Mouse (Mus musculus) neural tube, embryonic 13.5 days (tissue): ENCODE measurements around the gene Pde6h. TPM values are rescaled to one million over a fixed set of nuclear protein-coding genes. Genes with fewer than 3 reads are reported as not detected.

Source experiments
- ATAC-seq: fragments of 200-750 bp; cut with Nextera tagmentation; 2 replicates; pipeline ENCODE4 v1.8.0; 2017; ENCODE audit warnings: low read depth, mild to moderate bottlenecking, moderate TSS enrichment, moderate library complexity
- H3K27ac ChIP-seq: fragments of 300-500 bp; sonication (generic); replicated peaks from 2 replicates; pipeline ENCODE4 v1.5.1; 2015; ENCODE audit warnings: moderate library complexity, mild to moderate bottlenecking, inconsistent platforms
- H3K27me3 ChIP-seq: fragments of 300-500 bp; sonication (generic); 2 replicates; pipeline ENCODE4 v1.6.1; 2015; ENCODE audit warnings: mild to moderate bottlenecking, inconsistent platforms
- H3K36me3 ChIP-seq: fragments of 300-500 bp; sonication (generic); 2 replicates; pipeline ENCODE4 v1.6.1; 2015; ENCODE audit warnings: mild to moderate bottlenecking, inconsistent platforms
- H3K4me1 ChIP-seq: fragments of 300-500 bp; sonication (generic); replicated peaks from 2 replicates; pipeline ENCODE4 v1.6.1; 2015; ENCODE audit warnings: inconsistent platforms
- H3K4me2 ChIP-seq: fragments of 300-500 bp; sonication (generic); 2 replicates; pipeline ENCODE4 v1.6.1; 2015; ENCODE audit warnings: inconsistent platforms, mild to moderate bottlenecking, moderate library complexity
- H3K4me3 ChIP-seq: fragments of 300-500 bp; sonication (generic); 2 replicates; pipeline ENCODE4 v1.5.1; 2015; ENCODE audit warnings: mild to moderate bottlenecking, inconsistent platforms
- H3K9ac ChIP-seq: fragments of 300-500 bp; sonication (generic); 2 replicates; pipeline ENCODE4 v1.6.1; 2015; ENCODE audit warnings: moderate library complexity, mild to moderate bottlenecking, inconsistent platforms
- H3K9me3 ChIP-seq: fragments of 300-500 bp; sonication (generic); 2 replicates; pipeline ENCODE4 v1.6.1; 2016; ENCODE audit warnings: inconsistent platforms
- WGBS: fragments of 180-500 bp; shearing (Covaris S2); methylation state at CpG from one replicate; pipeline ENCODE4 v1.1.7; 2015; 5-methylcytosine and 5-hydroxymethylcytosine counted together
- polyA plus RNA-seq: library from polyadenylated mRNA; unstranded; fragments of >200 nt; fragmentation: Nextera tagmentation; extraction: Ambion mirVana; gene quantifications from 2 replicates; pipeline ENCODE4 v1.2.1, GENCODE M21; 2015

The Pde6h gene
- polyA plus RNA-seq, 1 experiment from 2014 or later: not detected

DNA sequence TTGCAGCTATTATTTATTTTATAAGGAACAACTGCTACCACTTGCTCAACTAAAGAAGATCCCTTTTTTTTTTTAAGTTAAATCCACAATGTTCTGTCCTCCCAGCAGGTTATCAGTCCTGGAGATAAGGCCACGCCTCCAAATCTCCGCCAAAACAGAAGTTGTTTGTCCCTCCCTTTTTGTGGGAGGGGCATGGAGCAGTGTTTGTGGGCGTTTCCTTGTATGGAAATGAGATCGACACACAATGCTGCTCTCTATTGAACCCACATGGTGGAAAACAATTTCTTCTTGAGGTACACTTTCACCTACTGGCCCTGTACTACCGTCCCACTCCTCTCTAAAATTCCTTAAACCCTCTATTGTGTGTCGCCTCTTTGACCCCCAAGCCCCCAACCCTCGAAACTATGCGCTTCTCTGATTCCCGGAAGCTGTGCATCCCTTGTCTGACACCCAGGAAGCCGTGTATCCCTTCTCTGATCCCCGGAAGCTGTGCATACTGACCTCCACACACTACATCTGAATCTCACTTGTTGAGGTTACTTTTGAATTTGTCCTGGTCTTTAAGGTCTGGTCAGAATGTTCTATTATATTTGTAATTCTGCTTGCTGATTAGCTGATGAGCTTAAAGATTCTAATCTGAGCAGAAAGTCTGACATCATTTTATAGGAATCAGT is 66.3 kb downstream of the Pde6h start:
- 30% methylated on average over 11 of the region's 11 CpGs for WGBS
- H3K27ac ChIP-seq: no peak overlapping the region
- peak overlapping the region; percentile 30 for H3K4me2 ChIP-seq

DNA sequence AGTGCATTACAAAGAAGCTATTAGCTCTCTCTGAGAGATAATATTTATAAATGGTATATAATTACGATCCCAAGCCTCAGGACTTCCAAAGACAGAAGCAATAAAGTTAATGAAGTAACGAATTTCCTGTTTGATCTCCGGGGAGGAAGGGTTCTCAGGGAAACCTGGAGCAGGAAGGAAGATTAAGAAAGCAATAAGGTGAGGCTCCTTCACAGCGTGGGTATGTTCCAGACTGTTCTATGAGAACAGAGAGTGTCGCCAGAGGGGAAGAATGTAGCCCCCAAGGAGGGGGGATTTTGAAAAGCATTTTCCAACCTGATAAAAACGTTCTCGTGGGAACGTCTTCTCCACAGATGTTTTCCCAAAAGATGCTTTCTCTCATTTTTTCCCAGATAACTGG is 66.9 kb downstream of the Pde6h start:
- no peak overlapping the region for H3K27ac ChIP-seq
- H3K4me2 ChIP-seq: no peak overlapping the region
- H3K4me1 ChIP-seq: peaks cover 13% of the 10 kb centered on the region; the same call in 1 of the 2 replicates
- 0 out of 2 replicates have a peak, but pooled peaks have one; percentile 36 for ATAC-seq
- no peaks in the 10 kb centered on the region for H3K36me3 ChIP-seq
- H3K4me3 ChIP-seq: no peak overlapping the region
- no peak overlapping the region for H3K9ac ChIP-seq
- WGBS: 51% methylated on average over 8 of the region's 8 CpGs
- H3K27me3 ChIP-seq: no peaks in the 10 kb centered on the region
- H3K9me3 ChIP-seq: no peaks in the 10 kb centered on the region

More for the DNA sequence above, 66.3 kb downstream of the Pde6h start:
- Histone ChIP-seq H3K4me1 (peaks cover 17% of the 10 kb centered on the region; the same call in 1 of the 2 replicates), H3K9me3 (no peaks in the 10 kb centered on the region), H3K36me3 (no peaks in the 10 kb centered on the region), H3K27me3 (no peaks in the 10 kb centered on the region), H3K9ac (no peak overlapping the region), H3K4me3 (0 out of 2 replicates have a peak overlapping the region, but pooled peaks have one; percentile 2)
- ATAC-seq: no peak

DNA sequence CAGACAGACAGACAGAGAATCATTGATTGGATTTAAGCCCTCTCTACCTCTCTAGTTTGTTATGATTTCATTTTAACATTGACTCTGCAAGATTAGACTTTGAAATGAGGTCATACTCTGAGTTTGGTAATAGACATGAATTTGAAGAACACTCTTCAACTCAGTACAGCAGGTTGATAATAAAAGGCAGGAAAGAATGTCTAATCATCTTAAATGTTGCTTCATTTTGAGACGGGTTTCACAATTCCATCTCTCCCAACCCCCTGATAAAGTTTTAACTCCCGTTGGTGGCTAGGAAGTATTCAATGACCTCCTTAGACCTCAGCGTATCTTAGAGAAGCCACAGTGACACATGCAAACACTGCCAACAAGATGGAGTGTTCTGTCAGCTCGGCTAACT is 69.9 kb downstream of the Pde6h start:
- no peaks in the 10 kb centered on the region for H3K36me3 ChIP-seq
- WGBS: 86% methylated on average over 4 of the region's 4 CpGs
- H3K27me3 ChIP-seq: no peaks in the 10 kb centered on the region
- ATAC-seq: no peak
- no peaks in the 10 kb centered on the region for H3K9me3 ChIP-seq
- H3K9ac ChIP-seq: no peak overlapping the region
- no peak overlapping the region for H3K4me2 ChIP-seq
- H3K27ac ChIP-seq: no peak overlapping the region
- H3K4me1 ChIP-seq: peaks cover 11% of the 10 kb centered on the region; the same call in 1 of the 2 replicates
- no peak overlapping the region for H3K4me3 ChIP-seq

DNA sequence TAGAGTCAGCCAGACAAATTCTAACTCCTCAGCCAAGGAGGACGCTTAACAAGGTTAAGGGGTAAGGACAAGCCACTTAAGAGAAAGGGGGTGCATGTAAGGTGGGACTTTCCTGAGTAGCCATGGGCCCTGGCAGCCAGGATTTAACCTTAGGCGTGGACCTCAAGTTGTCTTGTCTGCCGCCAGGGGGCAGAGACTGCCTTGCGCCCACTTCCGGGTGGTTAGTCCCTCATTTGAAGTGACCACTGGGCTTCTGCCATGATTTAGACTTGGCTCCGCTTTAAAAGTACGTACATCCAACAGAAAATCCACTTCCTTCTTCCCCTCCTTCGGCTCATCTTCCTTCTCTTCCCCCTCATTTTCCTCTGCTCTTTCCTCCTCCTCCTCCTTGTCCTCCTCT is 71.9 kb downstream of the Pde6h start:
- ATAC-seq: no peak
- Histone ChIP-seq H3K9me3 (no peaks in the 10 kb centered on the region), H3K27ac (no peak overlapping the region), H3K4me3 (no peak overlapping the region), H3K4me2 (no peak overlapping the region), H3K4me1 (0 out of 2 replicates have a peak, but pooled peaks cover 4% of the 10 kb centered on the region), H3K36me3 (no peaks in the 10 kb centered on the region), H3K9ac (no peak overlapping the region), H3K27me3 (no peaks in the 10 kb centered on the region)
- 78% methylated on average over 8 of the region's 8 CpGs for WGBS

DNA sequence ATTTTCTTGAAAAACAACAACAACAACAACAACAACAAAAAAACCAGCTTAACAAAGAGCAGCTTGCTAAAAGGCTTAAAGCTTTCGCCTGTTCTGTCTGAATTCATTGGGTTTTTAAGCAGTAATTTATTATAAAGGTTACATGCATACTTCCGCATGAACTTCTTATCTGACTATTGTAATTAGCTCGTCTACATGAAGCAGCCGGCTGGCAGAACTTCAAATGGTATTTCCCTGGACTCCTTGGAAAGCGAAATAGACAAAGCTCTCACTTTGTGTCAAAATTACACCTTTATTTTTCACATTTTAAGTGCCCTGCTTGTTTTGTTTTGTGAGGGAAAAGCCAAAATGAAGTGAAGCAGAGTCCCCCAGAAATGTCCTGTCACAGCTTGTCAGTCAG is 72.7 kb downstream of the Pde6h start:
- 89% methylated on average over 5 of the region's 5 CpGs for WGBS
- no peak for ATAC-seq
- no peak overlapping the region for H3K4me3 ChIP-seq

DNA sequence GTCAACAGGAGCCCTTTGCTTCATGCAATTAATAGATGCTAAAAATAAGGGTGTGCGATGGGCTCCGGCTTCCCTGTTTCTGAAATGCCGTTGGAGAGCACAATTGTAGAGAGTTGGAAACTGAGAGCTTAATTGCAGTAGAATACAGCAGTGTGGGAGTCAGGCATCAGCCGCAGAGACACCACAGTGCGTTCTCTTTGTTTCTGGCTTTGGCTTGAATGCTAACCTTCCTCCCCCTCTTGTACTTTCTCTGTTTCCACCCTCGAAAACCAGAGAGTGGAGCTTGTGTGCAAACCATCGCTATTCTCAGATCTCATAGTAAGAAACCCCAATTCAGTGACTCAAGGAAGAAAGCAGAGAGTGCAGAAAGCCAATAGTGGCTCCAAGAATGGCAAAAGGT is 74.5 kb downstream of the Pde6h start:
- no peak overlapping the region for H3K27ac ChIP-seq
- no peaks in the 10 kb centered on the region for H3K36me3 ChIP-seq
- no peak for ATAC-seq
- H3K4me3 ChIP-seq: no peak overlapping the region
- no peaks in the 10 kb centered on the region for H3K4me1 ChIP-seq
- H3K9me3 ChIP-seq: no peaks in the 10 kb centered on the region
- no peaks in the 10 kb centered on the region for H3K27me3 ChIP-seq
- H3K4me2 ChIP-seq: no peak overlapping the region
- WGBS: 80% methylated on average over 7 of the region's 7 CpGs
- no peak overlapping the region for H3K9ac ChIP-seq

More for the DNA sequence above, 72.7 kb downstream of the Pde6h start:
- H3K9me3 ChIP-seq: no peaks in the 10 kb centered on the region
- no peak overlapping the region for H3K9ac ChIP-seq
- H3K4me2 ChIP-seq: no peak overlapping the region
- no peaks in the 10 kb centered on the region for H3K36me3 ChIP-seq
- H3K27me3 ChIP-seq: no peaks in the 10 kb centered on the region
- no peak overlapping the region for H3K27ac ChIP-seq
- no peaks in the 10 kb centered on the region for H3K4me1 ChIP-seq

DNA sequence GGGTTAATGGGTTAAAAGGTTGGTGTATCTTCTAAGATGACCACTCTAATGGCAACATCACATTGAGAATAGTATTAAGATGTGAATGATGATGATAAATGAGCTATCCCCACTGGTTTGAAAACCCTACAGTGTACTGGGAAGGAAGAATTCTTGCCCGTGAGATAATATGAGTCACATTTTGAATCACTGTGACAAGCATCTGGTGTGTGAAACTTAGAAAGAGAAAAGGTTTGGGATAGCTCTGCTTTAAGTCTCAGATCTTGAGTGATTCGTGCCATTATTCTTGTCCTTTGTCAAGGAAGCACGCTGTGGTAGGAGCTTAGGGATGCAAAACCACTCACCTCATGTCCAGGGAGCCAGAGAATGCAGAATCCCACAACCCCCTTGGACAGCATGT is 75.4 kb downstream of the Pde6h start:
- H3K27ac ChIP-seq: no peak overlapping the region
- no peak for ATAC-seq
- H3K9me3 ChIP-seq: no peaks in the 10 kb centered on the region
- H3K9ac ChIP-seq: no peak overlapping the region
- no peaks in the 10 kb centered on the region for H3K27me3 ChIP-seq
- no peaks in the 10 kb centered on the region for H3K4me1 ChIP-seq
- WGBS: 84% methylated on average over 3 of the region's 3 CpGs
- H3K4me2 ChIP-seq: no peak overlapping the region
- no peak overlapping the region for H3K4me3 ChIP-seq
- H3K36me3 ChIP-seq: no peaks in the 10 kb centered on the region

DNA sequence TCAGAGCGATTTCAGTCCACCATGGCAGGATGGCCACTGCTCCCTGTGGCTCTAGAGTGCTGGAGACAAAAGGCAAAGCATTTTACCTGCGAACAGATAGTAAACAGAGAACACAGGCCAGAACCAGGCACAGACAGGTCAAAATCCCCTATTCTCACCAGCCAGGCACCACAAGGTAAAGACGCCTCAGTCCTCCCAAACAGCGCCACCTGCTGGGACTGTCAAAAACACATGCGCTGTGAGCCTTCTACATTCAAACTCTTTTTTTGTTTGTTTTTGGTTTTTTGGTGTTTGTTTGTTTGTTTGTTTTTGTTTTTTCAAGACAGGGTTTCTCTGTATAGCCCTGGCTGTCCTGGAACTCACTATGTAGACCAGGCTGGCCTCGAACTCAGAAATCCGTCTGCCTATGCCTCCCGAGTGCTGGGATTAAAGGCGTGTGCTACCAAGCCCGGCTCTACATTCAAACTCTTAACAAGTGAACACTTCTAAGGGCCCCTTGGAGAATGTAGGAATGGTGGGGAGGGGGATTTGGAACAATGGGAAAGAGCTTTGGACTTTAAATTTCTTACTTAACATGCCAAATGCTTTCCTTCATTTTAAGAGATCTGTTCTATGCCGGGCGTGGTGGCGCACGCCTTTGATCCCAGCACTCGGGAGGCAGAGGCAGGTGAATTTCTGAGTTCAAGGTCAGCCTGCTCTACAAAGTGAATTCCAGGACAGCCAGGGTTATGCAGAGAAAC is 76.2 kb downstream of the Pde6h start:
- Histone ChIP-seq H3K36me3 (no peaks in the 10 kb centered on the region), H3K4me3 (no peak overlapping the region), H3K27ac (no peak overlapping the region), H3K27me3 (no peaks in the 10 kb centered on the region), H3K4me1 (no peaks in the 10 kb centered on the region), H3K4me2 (no peak overlapping the region), H3K9ac (no peak overlapping the region), H3K9me3 (no peaks in the 10 kb centered on the region)
- 93% methylated on average over 15 of the region's 15 CpGs for WGBS
- no peak for ATAC-seq

DNA sequence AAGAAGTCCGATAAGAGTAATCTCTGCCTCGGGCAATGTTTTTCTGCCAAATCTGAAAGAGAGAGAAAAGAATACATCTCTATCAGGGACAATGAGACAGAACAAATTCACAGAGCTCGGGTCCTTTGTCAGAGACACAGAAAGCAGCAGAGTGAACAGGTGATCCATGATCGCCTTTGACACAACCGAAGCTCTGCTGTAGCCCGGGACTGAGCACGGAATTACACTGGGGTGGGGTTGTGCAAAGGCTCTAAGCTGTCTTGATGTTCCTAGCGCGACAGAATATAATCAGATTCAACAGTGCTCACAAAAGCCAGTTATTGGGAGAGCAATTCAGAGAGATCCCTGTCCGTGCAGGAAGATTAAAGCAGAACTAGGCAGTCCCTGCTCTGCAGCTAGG is 77.1 kb downstream of the Pde6h start:
- H3K9ac ChIP-seq: no peak overlapping the region
- H3K36me3 ChIP-seq: no peaks in the 10 kb centered on the region
- H3K4me2 ChIP-seq: no peak overlapping the region
- H3K27me3 ChIP-seq: no peaks in the 10 kb centered on the region
- no peaks in the 10 kb centered on the region for H3K9me3 ChIP-seq
- ATAC-seq: peak; percentile 27; the same call in 1 of the 2 replicates
- no peak overlapping the region for H3K4me3 ChIP-seq
- H3K4me1 ChIP-seq: no peaks in the 10 kb centered on the region
- no peak overlapping the region for H3K27ac ChIP-seq
- 86% methylated on average over 10 of the region's 10 CpGs for WGBS

DNA sequence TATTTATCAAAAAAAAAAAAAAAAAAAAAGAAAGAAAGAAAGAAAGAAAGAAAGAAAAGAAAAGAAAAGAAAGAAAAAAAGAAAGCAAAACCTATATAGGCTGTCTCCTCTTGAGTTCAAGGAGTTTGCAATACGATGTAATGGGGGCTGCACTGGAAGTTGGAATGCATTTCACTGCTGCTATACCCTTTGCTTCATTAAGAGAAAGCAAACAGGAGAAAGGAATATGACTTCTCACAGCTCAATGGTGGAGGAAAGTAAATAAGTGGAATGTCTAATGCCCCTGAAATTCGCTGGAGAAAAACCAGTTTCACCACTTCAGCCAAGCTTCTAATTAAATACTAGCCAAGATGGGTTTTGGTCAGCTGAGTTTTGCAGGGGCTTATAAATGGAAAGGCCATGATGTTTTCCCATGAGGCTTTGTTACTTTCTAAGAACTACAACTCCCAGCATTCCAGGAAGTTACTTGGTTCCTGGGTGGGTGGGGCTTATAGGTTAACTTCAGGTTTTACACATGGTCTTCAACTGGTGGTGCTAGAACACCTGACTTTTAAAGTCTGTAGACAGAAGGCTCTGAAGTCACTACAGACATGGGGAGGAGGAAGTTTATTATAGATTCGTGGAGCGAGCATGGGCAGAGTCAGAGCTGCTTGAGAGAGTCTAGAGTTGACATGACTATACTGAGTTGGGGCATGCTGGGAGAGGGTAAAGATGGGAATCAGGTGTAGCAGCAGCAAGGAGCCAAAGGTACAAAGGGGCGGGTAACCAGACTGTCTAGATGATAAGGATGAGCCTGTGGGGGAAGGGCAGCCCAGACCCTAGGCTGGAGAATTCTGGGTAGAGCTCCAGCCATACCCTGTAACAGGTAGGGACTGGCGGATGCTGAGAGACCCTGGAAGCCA is 77.9 kb downstream of the Pde6h start:
- 80% methylated on average over 6 of the region's 6 CpGs for WGBS
- ATAC-seq: no peak
- H3K4me2 ChIP-seq: no peak overlapping the region

DNA sequence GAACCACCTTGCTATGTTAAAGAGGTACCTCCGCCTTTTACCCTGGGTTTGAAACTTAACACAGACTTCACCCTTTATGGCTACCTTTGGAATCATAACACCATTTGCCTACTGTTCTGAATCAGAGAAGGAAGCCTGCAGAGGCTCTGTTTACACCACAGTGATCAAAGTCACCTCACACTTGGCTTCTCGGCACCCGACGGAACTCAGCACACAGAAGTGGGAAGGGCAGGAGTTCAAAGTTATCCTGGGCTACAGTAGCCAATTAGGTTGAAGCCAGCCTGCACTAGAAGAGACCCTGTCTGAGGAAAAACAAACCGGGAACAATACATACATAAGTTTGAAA is 78.5 kb downstream of the Pde6h start:
- no peak overlapping the region for H3K4me3 ChIP-seq
- H3K4me1 ChIP-seq: no peaks in the 10 kb centered on the region
- H3K27me3 ChIP-seq: no peaks in the 10 kb centered on the region
- H3K4me2 ChIP-seq: no peak overlapping the region
- WGBS: 89% methylated on average over 5 of the region's 5 CpGs
- ATAC-seq: no peak
- H3K9me3 ChIP-seq: no peaks in the 10 kb centered on the region
- H3K9ac ChIP-seq: no peak overlapping the region
- no peaks in the 10 kb centered on the region for H3K36me3 ChIP-seq
- no peak overlapping the region for H3K27ac ChIP-seq

More for the DNA sequence above, 77.9 kb downstream of the Pde6h start:
- H3K9ac ChIP-seq: no peak overlapping the region
- H3K27me3 ChIP-seq: no peaks in the 10 kb centered on the region
- no peaks in the 10 kb centered on the region for H3K4me1 ChIP-seq
- no peaks in the 10 kb centered on the region for H3K36me3 ChIP-seq
- no peak overlapping the region for H3K4me3 ChIP-seq
- H3K9me3 ChIP-seq: no peaks in the 10 kb centered on the region
- H3K27ac ChIP-seq: no peak overlapping the region

DNA sequence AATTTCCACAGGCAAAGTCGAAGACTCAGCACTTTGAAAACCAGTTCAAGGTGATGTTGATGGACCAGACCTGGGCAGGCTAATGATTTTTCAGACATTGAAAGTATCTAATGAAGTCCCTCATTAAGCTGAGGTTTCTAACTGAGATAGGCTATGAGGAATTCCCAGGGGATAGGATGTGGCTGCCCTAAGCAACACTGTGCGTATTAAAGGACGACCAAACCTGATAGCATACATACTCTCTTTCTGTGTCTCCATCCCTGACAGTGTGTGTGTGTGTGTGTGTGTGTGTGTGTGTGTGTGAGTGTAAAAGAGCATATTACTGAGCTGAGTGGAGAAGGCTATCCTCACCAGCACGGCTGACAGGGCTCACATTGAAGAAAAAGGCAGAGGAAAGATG is 80.7 kb downstream of the Pde6h start:
- Histone ChIP-seq H3K4me2 (no peak overlapping the region), H3K4me1 (no peaks in the 10 kb centered on the region), H3K27me3 (no peaks in the 10 kb centered on the region), H3K27ac (no peak overlapping the region), H3K36me3 (no peaks in the 10 kb centered on the region), H3K9ac (no peak overlapping the region), H3K9me3 (no peaks in the 10 kb centered on the region), H3K4me3 (no peak overlapping the region)
- no peak for ATAC-seq
- WGBS: 84% methylated on average over 4 of the region's 4 CpGs
